Mouse (Mus musculus) midbrain, postnatal 0 days (tissue): ENCODE measurements around the gene Il25. TPM values are rescaled to one million over a fixed set of nuclear protein-coding genes. Genes with fewer than 3 reads are reported as not detected.

Experiments
- ATAC-seq: fragments of 200-750 bp; cut with Nextera tagmentation; 2 replicates; pipeline ENCODE4 v1.8.0; 2017; ENCODE audit warnings: moderate number of reproducible peaks, mild to moderate bottlenecking, moderate TSS enrichment, moderate library complexity; ENCODE audit not compliant: low FRiP score
- DNase-seq: peaks from one replicate; pipeline ENCODE4 v3.0.0-alpha.2; 2015; ENCODE audit warnings: low spot score
- H3K27ac ChIP-seq: fragments of 300-500 bp; sonication (generic); 2 replicates; pipeline ENCODE4 v1.5.1; 2014; ENCODE audit warnings: low read depth, mild to moderate bottlenecking, low read length, mixed read lengths
- H3K27me3 ChIP-seq: fragments of 300-500 bp; sonication (generic); 2 replicates; pipeline ENCODE4 v1.6.1; 2014; ENCODE audit warnings: low read length, control low read depth, mixed read lengths; ENCODE audit not compliant: insufficient read depth
- H3K36me3 ChIP-seq: fragments of 300-500 bp; sonication (generic); 2 replicates; pipeline ENCODE4 v1.6.1; 2014; ENCODE audit warnings: low read length, control low read depth, mixed read lengths; ENCODE audit not compliant: insufficient read depth
- H3K4me1 ChIP-seq: fragments of 300-500 bp; sonication (generic); 2 replicates; pipeline ENCODE4 v1.6.1; 2014; ENCODE audit warnings: mild to moderate bottlenecking, control low read depth, antibody characterized with exemption, low read length, mixed read lengths; ENCODE audit not compliant: insufficient read depth
- H3K4me2 ChIP-seq: fragments of 300-500 bp; sonication (generic); 2 replicates; pipeline ENCODE4 v1.6.1; 2014; ENCODE audit warnings: low read depth, mild to moderate bottlenecking, low read length, mixed read lengths; ENCODE audit not compliant: poor library complexity, severe bottlenecking
- H3K4me3 ChIP-seq: fragments of 300-500 bp; sonication (generic); 2 replicates; pipeline ENCODE4 v1.5.1; 2014; ENCODE audit warnings: low read depth, mild to moderate bottlenecking, low read length, moderate library complexity
- H3K9ac ChIP-seq: fragments of 300-500 bp; sonication (generic); replicated peaks from 2 replicates; pipeline ENCODE4 v1.6.1; 2014; ENCODE audit warnings: mild to moderate bottlenecking, low read length, moderate library complexity, mixed read lengths; ENCODE audit not compliant: poor library complexity, severe bottlenecking
- H3K9me3 ChIP-seq: fragments of 300-500 bp; sonication (generic); 2 replicates; pipeline ENCODE4 v1.6.1; 2016; ENCODE audit warnings: low read length, control low read depth
- CTCF ChIP-seq: IDR thresholded peaks from 2 replicates; pipeline ENCODE4 v1.5.1; 2016; ENCODE audit warnings: antibody characterized with exemption, mild to moderate bottlenecking
- WGBS: fragments of 180-500 bp; shearing (Covaris S2); extraction: QIAGEN DNeasy Blood & Tissue Kit; methylation state at CpG from one replicate; pipeline ENCODE4 v1.1.7; 2014; 5-methylcytosine and 5-hydroxymethylcytosine counted together
- polyA plus RNA-seq: library from polyadenylated mRNA; unstranded; fragments of >200 nt; fragmentation: Nextera tagmentation; extraction: Ambion mirVana; gene quantifications from 2 replicates; pipeline ENCODE4 v1.2.1, GENCODE M21; 2015
- total RNA-seq: library from RNA; depleted of rRNA; stranded (reverse); fragments of >200 nt; gene quantifications from 2 replicates; pipeline ENCODE4 v1.2.3, GENCODE M21; 2014

The Il25 gene
- total and polyA plus RNA-seq, 2 experiments from 2014 or later: 0.38 TPM; not detected in 1

DNA sequence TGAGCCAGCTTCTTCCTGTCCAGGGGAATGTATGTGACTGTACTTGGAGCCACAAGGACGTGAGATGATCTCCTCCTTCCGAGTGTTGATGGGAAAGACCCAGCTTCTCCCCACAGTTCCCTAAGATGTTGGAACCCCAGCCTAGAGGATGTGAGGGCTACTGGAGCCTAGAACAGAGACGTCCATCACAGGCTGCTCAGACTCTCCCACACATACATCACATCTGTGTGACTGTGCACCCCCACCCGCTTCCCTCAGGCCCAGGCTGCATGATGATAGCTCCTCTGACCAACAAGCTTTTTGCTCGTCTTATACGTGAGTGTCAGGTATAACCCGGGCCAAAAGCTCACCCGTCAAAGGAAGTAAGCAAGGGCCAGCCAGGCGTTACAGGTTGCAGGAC is 16.3 kb downstream of the Il25 start:
- no peak overlapping the region for H3K9ac ChIP-seq
- H3K27ac ChIP-seq: no peak overlapping the region
- DNase-seq: no peak
- H3K4me2 ChIP-seq: no peak overlapping the region
- H3K27me3 ChIP-seq: no peaks in the 10 kb centered on the region
- ATAC-seq: no peak
- TF ChIP-seq CTCF: no peak
- H3K36me3 ChIP-seq: no peaks in the 10 kb centered on the region
- H3K4me3 ChIP-seq: no peak overlapping the region
- 91% methylated on average over 9 of the region's 9 CpGs for WGBS
- H3K4me1 ChIP-seq: no peaks in the 10 kb centered on the region
- no peaks in the 10 kb centered on the region for H3K9me3 ChIP-seq

DNA sequence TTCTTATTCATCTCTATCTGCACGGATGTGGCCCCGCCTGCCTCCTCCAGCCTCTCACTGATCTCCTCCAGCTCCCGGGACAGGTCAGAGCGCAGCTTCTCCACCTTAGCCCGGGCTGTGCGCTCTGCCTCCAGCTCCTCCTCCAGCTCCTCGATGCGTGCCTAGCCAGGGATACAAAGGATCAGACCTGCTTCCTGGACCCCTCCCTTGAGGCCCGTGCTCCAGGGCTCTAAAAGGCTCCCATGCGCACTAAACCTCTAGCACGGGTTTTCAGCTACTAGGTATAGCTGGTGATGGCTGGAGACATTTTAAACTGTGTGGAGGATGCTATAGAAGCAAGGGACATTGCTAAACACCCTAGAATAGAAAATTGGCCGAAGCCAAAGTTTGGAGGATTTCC is 18.0 kb downstream of the Il25 start:
- H3K27me3 ChIP-seq: no peaks in the 10 kb centered on the region
- no peak for ATAC-seq
- no peak overlapping the region for H3K27ac ChIP-seq
- no peaks in the 10 kb centered on the region for H3K9me3 ChIP-seq
- H3K4me3 ChIP-seq: no peak overlapping the region
- H3K4me2 ChIP-seq: no peak overlapping the region
- H3K9ac ChIP-seq: no peak overlapping the region
- 62% methylated on average over 12 of the region's 12 CpGs for WGBS
- no peaks in the 10 kb centered on the region for H3K4me1 ChIP-seq
- H3K36me3 ChIP-seq: no peaks in the 10 kb centered on the region
- no peak for DNase-seq
- TF ChIP-seq CTCF: no peak

GRCm38 (mm10) chr14:54951587-54951986 is 19.1 kb downstream of the Il25 start:
- H3K27me3 ChIP-seq: no peaks in the 10 kb centered on the region
- no peak for DNase-seq
- no peak for ATAC-seq
- 90% methylated on average over 6 of the region's 6 CpGs for WGBS
- no peak overlapping the region for H3K27ac ChIP-seq
- no peak overlapping the region for H3K4me3 ChIP-seq
- no peaks in the 10 kb centered on the region for H3K4me1 ChIP-seq
- TF ChIP-seq CTCF: no peak
- H3K4me2 ChIP-seq: no peak overlapping the region
- no peaks in the 10 kb centered on the region for H3K36me3 ChIP-seq
- H3K9me3 ChIP-seq: no peaks in the 10 kb centered on the region
- no peak overlapping the region for H3K9ac ChIP-seq

DNA sequence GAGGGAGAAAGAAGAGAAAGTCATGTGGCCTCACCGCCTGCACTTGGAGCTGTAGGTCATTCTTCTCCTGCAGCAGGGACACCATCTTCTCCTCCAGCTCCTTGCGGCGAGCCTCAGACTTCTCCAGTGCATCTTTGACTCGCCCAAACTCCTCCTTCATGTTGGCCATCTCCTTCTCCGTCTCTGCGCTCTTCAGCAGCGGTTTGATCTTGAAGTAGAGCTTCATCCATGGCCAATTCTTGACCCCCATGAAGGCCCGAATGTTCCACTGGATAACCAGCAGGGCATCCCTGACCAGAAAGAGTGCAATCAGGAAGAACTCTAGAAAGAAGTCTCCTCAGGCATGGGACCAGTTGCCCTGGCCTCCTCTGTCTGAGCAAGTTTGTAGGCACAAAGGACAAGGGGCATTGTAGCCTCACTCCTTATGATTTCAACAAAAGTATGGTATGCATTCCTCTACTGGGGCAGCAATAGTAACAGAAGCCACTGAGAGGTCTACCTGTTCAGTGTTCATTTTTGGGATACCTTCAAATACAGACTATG is 21.2 kb downstream of the Il25 start:
- H3K27ac ChIP-seq: no peak overlapping the region
- no peaks in the 10 kb centered on the region for H3K9me3 ChIP-seq
- H3K27me3 ChIP-seq: no peaks in the 10 kb centered on the region
- no peaks in the 10 kb centered on the region for H3K36me3 ChIP-seq
- ATAC-seq (no peak), DNase-seq (no peak)
- H3K4me3 ChIP-seq: no peak overlapping the region
- H3K4me1 ChIP-seq: no peaks in the 10 kb centered on the region
- no peak overlapping the region for H3K4me2 ChIP-seq
- no peak overlapping the region for H3K9ac ChIP-seq
- TF ChIP-seq CTCF: no peak
- WGBS: 90% methylated on average over 8 of the region's 8 CpGs

DNA sequence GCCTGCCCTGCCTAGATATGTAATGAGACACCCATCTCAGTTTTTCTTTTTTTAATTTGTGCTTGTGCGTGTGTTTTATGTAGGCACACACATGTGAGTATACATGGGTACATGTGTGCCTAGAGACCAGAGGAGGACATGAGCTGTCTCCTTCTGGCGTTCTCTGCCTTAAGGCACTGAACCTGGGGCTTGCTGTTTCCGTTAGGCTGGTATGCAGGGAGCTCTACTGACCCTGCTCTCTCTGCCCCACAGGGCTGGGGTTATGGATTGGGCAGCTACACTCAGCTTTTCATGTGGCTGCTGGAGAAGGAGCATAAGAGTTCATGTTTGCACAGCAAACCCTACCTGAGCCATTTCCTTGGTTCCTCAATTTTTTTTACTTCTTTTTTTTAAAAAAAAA is 22.0 kb downstream of the Il25 start:
- H3K4me2 ChIP-seq: no peak overlapping the region
- ATAC-seq (no peak), DNase-seq (no peak)
- no peaks in the 10 kb centered on the region for H3K36me3 ChIP-seq
- TF ChIP-seq CTCF: no peak
- H3K27ac ChIP-seq: no peak overlapping the region
- no peaks in the 10 kb centered on the region for H3K27me3 ChIP-seq
- H3K4me3 ChIP-seq: no peak overlapping the region
- H3K9ac ChIP-seq: no peak overlapping the region
- 89% methylated on average over 3 of the region's 3 CpGs for WGBS
- no peaks in the 10 kb centered on the region for H3K4me1 ChIP-seq
- H3K9me3 ChIP-seq: no peaks in the 10 kb centered on the region

DNA sequence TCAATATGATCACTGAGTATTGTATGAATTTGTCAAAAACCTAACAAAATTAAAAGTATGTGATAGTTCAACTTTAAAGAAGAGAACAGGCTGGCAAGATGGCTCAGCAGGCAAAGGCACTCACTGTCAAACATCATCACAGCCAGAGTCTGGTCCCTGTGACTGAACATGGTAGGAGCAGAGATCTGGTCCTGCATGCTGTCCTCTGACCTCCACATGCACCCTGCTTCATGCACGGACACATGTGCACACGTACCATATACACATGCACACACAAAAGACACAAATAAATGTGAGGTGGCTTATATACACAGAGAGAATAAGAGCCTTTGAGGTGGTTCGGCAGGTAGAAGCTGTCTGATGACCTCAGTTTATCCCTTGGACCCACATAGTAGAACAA is 23.0 kb downstream of the Il25 start:
- no peak overlapping the region for H3K4me3 ChIP-seq
- H3K27ac ChIP-seq: no peak overlapping the region
- no peaks in the 10 kb centered on the region for H3K4me1 ChIP-seq
- no peaks in the 10 kb centered on the region for H3K27me3 ChIP-seq
- H3K9me3 ChIP-seq: no peaks in the 10 kb centered on the region
- DNase-seq: no peak
- TF ChIP-seq CTCF: no peak
- WGBS: 89% methylated on average over 3 of the region's 3 CpGs
- no peak for ATAC-seq
- H3K4me2 ChIP-seq: no peak overlapping the region
- no peak overlapping the region for H3K9ac ChIP-seq
- no peaks in the 10 kb centered on the region for H3K36me3 ChIP-seq
